Mouse (Mus musculus) heart, embryonic 16.5 days (tissue): ENCODE measurements around the gene Sun3. TPM values are rescaled to one million over a fixed set of nuclear protein-coding genes. Genes with fewer than 3 reads are reported as not detected.

Experiments
- ATAC-seq: fragments of 200-750 bp; cut with Nextera tagmentation; replicated peaks from 2 replicates; pipeline ENCODE4 v1.8.0; 2017; ENCODE audit warnings: moderate number of reproducible peaks; ENCODE audit not compliant: insufficient read depth, low FRiP score; ENCODE audit errors: extremely low read depth
- H3K27ac ChIP-seq: fragments of 300-500 bp; sonication (generic); 2 replicates; pipeline ENCODE4 v1.5.1; 2014; ENCODE audit warnings: mild to moderate bottlenecking, low read length, control low read depth, moderate library complexity
- H3K27me3 ChIP-seq: fragments of 300-500 bp; sonication (generic); 2 replicates; pipeline ENCODE4 v1.6.1; 2014; ENCODE audit warnings: low read length, mixed read lengths; ENCODE audit not compliant: control insufficient read depth, insufficient read depth
- H3K36me3 ChIP-seq: fragments of 300-500 bp; sonication (generic); 2 replicates; pipeline ENCODE4 v1.6.1; 2014; ENCODE audit not compliant: control insufficient read depth, insufficient read depth
- H3K4me1 ChIP-seq: fragments of 300-500 bp; sonication (generic); 2 replicates; pipeline ENCODE4 v1.6.1; 2014; ENCODE audit warnings: low read length, mixed read lengths; ENCODE audit not compliant: control insufficient read depth, insufficient read depth
- H3K4me2 ChIP-seq: fragments of 300-500 bp; sonication (generic); 2 replicates; pipeline ENCODE4 v1.6.1; 2014; ENCODE audit warnings: low read depth, mild to moderate bottlenecking, control low read depth, low read length
- H3K4me3 ChIP-seq: fragments of 300-500 bp; sonication (generic); 2 replicates; pipeline ENCODE4 v1.5.1; 2014; ENCODE audit warnings: mild to moderate bottlenecking, control low read depth, low read length
- H3K9ac ChIP-seq: fragments of 300-500 bp; sonication (generic); 2 replicates; pipeline ENCODE4 v1.6.1; 2014; ENCODE audit warnings: low read length, control low read depth
- H3K9me3 ChIP-seq: fragments of 300-500 bp; sonication (generic); replicated peaks from 2 replicates; pipeline ENCODE4 v1.6.1; 2016; ENCODE audit warnings: low read length; ENCODE audit not compliant: control insufficient read depth
- WGBS: fragments of 180-500 bp; shearing (Covaris S2); extraction: QIAGEN DNeasy Blood & Tissue Kit; methylation state at CpG from one replicate; pipeline ENCODE4 v1.1.7; 2014; 5-methylcytosine and 5-hydroxymethylcytosine counted together
- polyA plus RNA-seq: library from polyadenylated mRNA; unstranded; fragments of >200 nt; fragmentation: Nextera tagmentation; extraction: Ambion mirVana; gene quantifications from 2 replicates; pipeline ENCODE4 v1.2.1, GENCODE M21; 2015

Sun3 gene
- polyA plus RNA-seq, 1 experiment from 2014 or later: 1.2 TPM

- Histone ChIP-seq H3K9me3 (no peaks in the 10 kb centered on the region), H3K4me3 (peak within 1 kb of the TSS; percentile 78), H3K4me1 (peaks cover 11% of the 10 kb centered on the region), H3K27me3 (no peaks in the 10 kb centered on the region), H3K9ac (peak within 1 kb of the TSS; percentile 89), H3K27ac (peak within 1 kb of the TSS; percentile 90), H3K4me2 (peak within 1 kb of the TSS; percentile 89), H3K36me3 (peaks cover 12% of the 10 kb centered on the region; the same call in 1 of the 2 replicates)
- WGBS: under 1% methylated on average over 43 of the region's 43 CpGs
- ATAC-seq: peak; percentile 97
Measured at GRCm38 (mm10) chr11:9010853-9011339, 37.9 kb downstream of the Sun3 start, which contains the start of gene Hus1. TSS of gene Hus1 (minus strand) at chr11:9011191.

GRCm38 (mm10) chr11:9010416-9010815, 38.4 kb downstream of the Sun3 start:
- no peaks in the 10 kb centered on the region for H3K27me3 ChIP-seq
- H3K9ac ChIP-seq: peak overlapping the region; percentile 89
- peaks cover 11% of the 10 kb centered on the region for H3K4me1 ChIP-seq
- H3K4me2 ChIP-seq: peak overlapping the region; percentile 89
- peak overlapping the region; percentile 90 for H3K27ac ChIP-seq
- peak; percentile 59; the same call in 1 of the 2 replicates for ATAC-seq
- peaks cover 16% of the 10 kb centered on the region for H3K36me3 ChIP-seq
- WGBS: 0% methylated on average over 7 of the region's 7 CpGs
- no peaks in the 10 kb centered on the region for H3K9me3 ChIP-seq
- H3K4me3 ChIP-seq: peak overlapping the region; percentile 78

GRCm38 (mm10) chr11:9008761-9009160, 40.0 kb downstream of the Sun3 start:
- ATAC-seq: no peak
- Histone ChIP-seq H3K4me3 (no peak overlapping the region), H3K9ac (no peak overlapping the region), H3K36me3 (peaks cover 31% of the 10 kb centered on the region), H3K4me2 (no peak overlapping the region), H3K27ac (no peak overlapping the region), H3K27me3 (no peaks in the 10 kb centered on the region), H3K4me1 (peaks cover 11% of the 10 kb centered on the region), H3K9me3 (no peaks in the 10 kb centered on the region)
- 96% methylated on average over 5 of the region's 5 CpGs for WGBS

- ATAC-seq: no peak
- no peak overlapping the region for H3K4me3 ChIP-seq
- no peak overlapping the region for H3K9ac ChIP-seq
- H3K27ac ChIP-seq: no peak overlapping the region
- peaks cover 7% of the 10 kb centered on the region for H3K9me3 ChIP-seq
- WGBS: 65% methylated on average over 4 of the region's 4 CpGs
- H3K27me3 ChIP-seq: no peaks in the 10 kb centered on the region
- 0 out of 2 replicates have a peak, but pooled peaks cover 2% of the 10 kb centered on the region for H3K4me1 ChIP-seq
- H3K4me2 ChIP-seq: no peak overlapping the region
- H3K36me3 ChIP-seq: peaks cover 19% of the 10 kb centered on the region
Measured at GRCm38 (mm10) chr11:8988084-8988483, 60.7 kb downstream of the Sun3 start.

GRCm38 (mm10) chr11:8986058-8986457, 62.7 kb downstream of the Sun3 start:
- H3K27ac ChIP-seq: no peak overlapping the region
- 0 out of 2 replicates have a peak, but pooled peaks have one; percentile 44 for ATAC-seq

GRCm38 (mm10) chr11:8983237-8983861, 65.4 kb downstream of the Sun3 start:
- Histone ChIP-seq H3K9ac (no peak overlapping the region), H3K36me3 (no peaks in the 10 kb centered on the region), H3K27ac (no peak overlapping the region), H3K4me2 (no peak overlapping the region), H3K4me1 (0 out of 2 replicates have a peak, but pooled peaks cover 2% of the 10 kb centered on the region), H3K9me3 (no peaks in the 10 kb centered on the region), H3K4me3 (no peak overlapping the region), H3K27me3 (no peaks in the 10 kb centered on the region)
- ATAC-seq: no peak
- whole genome bisulfite sequencing: 41% methylated on average over 6 of the region's 6 CpGs

More at GRCm38 (mm10) chr11:8986058-8986457, 62.7 kb downstream of the Sun3 start:
- Histone ChIP-seq H3K27me3 (no peaks in the 10 kb centered on the region), H3K9me3 (no peaks in the 10 kb centered on the region), H3K36me3 (peaks cover 2% of the 10 kb centered on the region), H3K4me2 (no peak overlapping the region), H3K4me3 (no peak overlapping the region), H3K9ac (no peak overlapping the region), H3K4me1 (0 out of 2 replicates have a peak, but pooled peaks cover 2% of the 10 kb centered on the region)

- WGBS: 72% methylated on average over 4 of the region's 4 CpGs
- H3K9me3 ChIP-seq: no peaks in the 10 kb centered on the region
Measured at GRCm38 (mm10) chr11:8978154-8978553, 70.6 kb downstream of the Sun3 start.

GRCm38 (mm10) chr11:8973166-8973565, 75.6 kb downstream of the Sun3 start, which contains the start of gene Pkd1l1:
TSS of gene Pkd1l1 (minus strand) at chr11:8973266.
- Histone ChIP-seq H3K4me3 (no peak within 1 kb of the TSS), H3K36me3 (no peaks in the 10 kb centered on the region), H3K9me3 (no peaks in the 10 kb centered on the region), H3K27ac (no peak within 1 kb of the TSS), H3K27me3 (no peaks in the 10 kb centered on the region), H3K4me2 (no peak within 1 kb of the TSS), H3K9ac (no peak within 1 kb of the TSS), H3K4me1 (no peaks in the 10 kb centered on the region)
- 65% methylated on average over 3 of the region's 3 CpGs for WGBS
- ATAC-seq: no peak

More at GRCm38 (mm10) chr11:8978154-8978553, 70.6 kb downstream of the Sun3 start:
- Histone ChIP-seq H3K9ac (no peak overlapping the region), H3K4me3 (no peak overlapping the region), H3K4me2 (no peak overlapping the region), H3K27me3 (no peaks in the 10 kb centered on the region), H3K4me1 (no peaks in the 10 kb centered on the region), H3K36me3 (no peaks in the 10 kb centered on the region), H3K27ac (no peak overlapping the region)
- no peak for ATAC-seq

- H3K9me3 ChIP-seq: no peaks in the 10 kb centered on the region
- H3K4me3 ChIP-seq: no peak overlapping the region
- H3K4me2 ChIP-seq: no peak overlapping the region
- ATAC-seq: no peak
- no peak overlapping the region for H3K27ac ChIP-seq
- 54% methylated on average over 6 of the region's 6 CpGs for WGBS
- H3K36me3 ChIP-seq: no peaks in the 10 kb centered on the region
- H3K4me1 ChIP-seq: no peaks in the 10 kb centered on the region
- no peaks in the 10 kb centered on the region for H3K27me3 ChIP-seq
- no peak overlapping the region for H3K9ac ChIP-seq
Measured at GRCm38 (mm10) chr11:8972093-8972492, 76.7 kb downstream of the Sun3 start.
